Mouse (Mus musculus): ENCODE results near the gene Hykk. TPM values are rescaled to one million over a fixed set of nuclear protein-coding genes. Genes with fewer than 3 reads are reported as not detected.

Hykk gene
- total RNA-seq, 2 experiments from 2014 or later = 0.09 to 0.22 TPM

DNA sequence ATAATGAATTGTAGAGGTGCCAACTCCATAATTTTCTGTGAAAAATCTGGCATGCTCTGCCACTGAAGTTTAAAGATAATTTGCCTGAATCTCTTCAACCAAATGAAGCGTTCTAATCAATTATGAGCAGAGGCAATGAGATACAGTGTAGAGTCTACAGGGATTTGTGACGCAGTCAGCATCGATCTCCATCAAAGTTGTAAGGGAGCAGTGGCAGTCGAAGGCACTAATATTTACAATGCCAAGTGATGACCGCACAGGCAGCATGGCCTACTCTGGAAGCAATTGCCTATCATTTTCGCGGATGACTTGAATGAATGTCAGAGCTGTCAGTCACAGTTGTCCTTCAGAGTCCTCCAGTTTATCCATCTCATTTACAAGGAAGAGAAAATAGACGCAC lies 63.6 kb downstream of the Hykk start, which contains the start of gene Chrna5:
TSS of gene Chrna5 (plus strand) at position 207 of the 400 bp plus-strand sequence.
- no peak for ATAC-seq (ENCODE audit: poor library complexity, severe bottlenecking)

- no peak for ATAC-seq (ENCODE audit: poor library complexity, severe bottlenecking)
Measured at GRCm38 (mm10) chr9:54981291-54982191, 64.5 kb downstream of the Hykk start.

DNA sequence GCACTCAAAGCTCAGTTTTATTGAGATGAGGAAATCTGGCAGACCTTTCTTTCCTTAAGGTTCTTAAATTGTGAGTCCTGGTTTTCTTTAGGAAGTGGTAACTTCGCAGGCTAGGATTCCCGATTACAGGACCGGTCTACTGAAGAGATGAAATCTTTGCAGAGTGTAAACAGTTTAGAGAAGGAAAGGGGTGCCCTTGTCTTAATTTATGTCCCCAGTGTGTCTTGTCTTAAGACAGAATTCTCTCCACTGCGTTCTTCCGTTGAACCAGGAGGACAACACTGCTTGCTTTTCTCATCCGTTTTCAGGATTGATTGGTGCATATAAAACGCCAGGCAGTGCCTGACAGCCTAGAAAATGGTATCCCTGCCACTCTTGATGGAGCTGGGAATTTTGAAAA lies 65.3 kb downstream of the Hykk start:
- ATAC-seq (ENCODE audit: poor library complexity, severe bottlenecking) = no peak

- ATAC-seq (ENCODE audit: poor library complexity, severe bottlenecking) = no peak
Measured at GRCm38 (mm10) chr9:54990362-54990761, 73.3 kb downstream of the Hykk start.

DNA sequence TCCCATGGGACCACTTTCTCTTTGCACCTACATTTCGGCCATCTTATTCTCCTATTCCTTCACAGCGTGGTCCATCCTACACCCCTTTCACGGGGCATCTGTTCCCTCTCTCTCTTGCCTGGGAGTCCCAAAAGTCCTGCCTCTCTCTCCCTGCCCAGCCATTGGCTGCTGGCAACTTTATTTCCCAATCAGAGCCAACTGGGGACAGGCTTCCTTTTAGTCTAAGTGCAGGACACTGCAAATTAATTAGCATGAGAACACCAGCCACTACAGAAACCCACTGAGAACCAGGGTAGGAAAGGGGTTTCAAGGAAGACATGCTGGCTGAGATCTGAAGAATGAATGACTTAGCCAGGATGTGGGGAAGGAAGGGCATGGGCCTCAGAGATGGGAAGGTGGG lies 77.3 kb downstream of the Hykk start:
- no peak for ATAC-seq (ENCODE audit: poor library complexity, severe bottlenecking)

GRCm38 (mm10) chr9:54995645-54996044 lies 78.6 kb downstream of the Hykk start:
- ATAC-seq (ENCODE audit: poor library complexity, severe bottlenecking) = no peak

Other genes with a start within 250 kb of the Hykk start
- 0.84 and 1.6 TPM in 2 replicates for gene Dnaja4, start 218.4 kb upstream of the Hykk start, total RNA-seq (2015)
- gene Dnaja4, start 218.4 kb upstream of the Hykk start, total RNA-seq (2017) = 0.62 and 3.7 TPM in 2 replicates
- gene Wdr61, start 182.8 kb upstream of the Hykk start, total RNA-seq (2015) = 58.3 and 68.3 TPM in 2 replicates
- gene Wdr61, start 182.8 kb upstream of the Hykk start, total RNA-seq (2017) = 38.9 and 43.2 TPM in 2 replicates
- not detected in 2 replicates for gene Crabp1, start 152.5 kb upstream of the Hykk start, total RNA-seq (2015)
- gene Crabp1, start 152.5 kb upstream of the Hykk start, total RNA-seq (2017) = not detected in 2 replicates
- gene Ireb2, start 53.5 kb upstream of the Hykk start, total RNA-seq (2015) = 44.2 and 47.9 TPM in 2 replicates
- 37.6 and 41.2 TPM in 2 replicates for gene Ireb2, start 53.5 kb upstream of the Hykk start, total RNA-seq (2017)
- 291 and 300 TPM in 2 replicates for gene Psma4, start 33.5 kb downstream of the Hykk start, total RNA-seq (2015)
- gene Psma4, start 33.5 kb downstream of the Hykk start, total RNA-seq (2017) = 323 and 387 TPM in 2 replicates
- gene AY074887, start 33.7 kb downstream of the Hykk start, total RNA-seq (2015) = not detected in 2 replicates
- gene AY074887, start 33.7 kb downstream of the Hykk start, total RNA-seq (2017) = 0.65 TPM in 1 of 2 replicates, not detected in the other
- gene Chrna5, start 63.6 kb downstream of the Hykk start, total RNA-seq (2015) = not detected in 2 replicates
- not detected in 2 replicates for gene Chrna5, start 63.6 kb downstream of the Hykk start, total RNA-seq (2017)
- not detected in 2 replicates for gene Chrna3, start 109.3 kb downstream of the Hykk start, total RNA-seq (2015)
- gene Chrna3, start 109.3 kb downstream of the Hykk start, total RNA-seq (2017) = not detected in 2 replicates
- not detected in 2 replicates for gene Chrnb4, start 131.5 kb downstream of the Hykk start, total RNA-seq (2015)
- 0.04 TPM in 1 of 2 replicates, not detected in the other for gene Chrnb4, start 131.5 kb downstream of the Hykk start, total RNA-seq (2017)
- gene Ube2q2, start 231.6 kb downstream of the Hykk start, total RNA-seq (2015) = 31.9 and 33.6 TPM in 2 replicates
- gene Ube2q2, start 231.6 kb downstream of the Hykk start, total RNA-seq (2017) = 35.5 and 43.4 TPM in 2 replicates